Mouse (Mus musculus) common myeloid progenitor, adult 5-6 weeks (primary cell): Measurements from ENCODE around the gene Pcdh9. TPM values are rescaled to one million over a fixed set of nuclear protein-coding genes. Genes with fewer than 3 reads are reported as not detected.

Experiments
- ATAC-seq: replicated peaks from 2 replicates; pipeline ENCODE4 v1.8.0; 2016; ENCODE audit warnings: low read depth, mild to moderate bottlenecking, moderate TSS enrichment, inconsistent platforms; ENCODE audit not compliant: poor library complexity, severe bottlenecking
- total RNA-seq: library from RNA; stranded (forward); fragments of 200-1000, 187-1606 nt; gene quantifications from 2 replicates; pipeline ENCODE4 v1.2.3, GENCODE M21; 2017

Pcdh9 gene
- total RNA-seq, 1 experiment from 2014 or later = not detected

- no peak for ATAC-seq
Observed at GRCm38 (mm10) chr14:93818845-93819244, 71.6 kb downstream of the Pcdh9 start.

- ATAC-seq = no peak
Observed at GRCm38 (mm10) chr14:93817591-93817990, 72.9 kb downstream of the Pcdh9 start.

GRCm38 (mm10) chr14:93794530-93794929, 95.9 kb downstream of the Pcdh9 start:
- ATAC-seq = no peak

- no peak for ATAC-seq
Observed at GRCm38 (mm10) chr14:93786234-93786633, 104.2 kb downstream of the Pcdh9 start.

GRCm38 (mm10) chr14:93785031-93785430, 105.4 kb downstream of the Pcdh9 start:
- ATAC-seq = no peak

GRCm38 (mm10) chr14:93762855-93763254, 127.6 kb downstream of the Pcdh9 start:
- ATAC-seq = no peak

GRCm38 (mm10) chr14:93734077-93734673, 156.3 kb downstream of the Pcdh9 start:
- ATAC-seq = no peak

GRCm38 (mm10) chr14:93725798-93726197, 164.7 kb downstream of the Pcdh9 start:
- no peak for ATAC-seq

- no peak for ATAC-seq
Observed at GRCm38 (mm10) chr14:93719208-93719607, 171.3 kb downstream of the Pcdh9 start.

- ATAC-seq = no peak
Observed at GRCm38 (mm10) chr14:93713250-93713935, 177.1 kb downstream of the Pcdh9 start.

- no peak for ATAC-seq
Observed at GRCm38 (mm10) chr14:93708651-93709050, 181.8 kb downstream of the Pcdh9 start.

- ATAC-seq = no peak
Observed at GRCm38 (mm10) chr14:93701385-93702101, 188.9 kb downstream of the Pcdh9 start.

GRCm38 (mm10) chr14:93700916-93701315, 189.6 kb downstream of the Pcdh9 start:
- ATAC-seq = no peak

- no peak for ATAC-seq
Observed at GRCm38 (mm10) chr14:93684641-93685040, 205.8 kb downstream of the Pcdh9 start.

- ATAC-seq = no peak
Observed at GRCm38 (mm10) chr14:93675273-93676068, 215.0 kb downstream of the Pcdh9 start.

- no peak for ATAC-seq
Observed at GRCm38 (mm10) chr14:93653986-93654757, 236.3 kb downstream of the Pcdh9 start.

GRCm38 (mm10) chr14:93627241-93627640, 263.2 kb downstream of the Pcdh9 start:
- ATAC-seq = no peak

- no peak for ATAC-seq
Observed at GRCm38 (mm10) chr14:93624144-93624543, 266.3 kb downstream of the Pcdh9 start.

- ATAC-seq = no peak
Observed at GRCm38 (mm10) chr14:93621211-93621610, 269.3 kb downstream of the Pcdh9 start.

- ATAC-seq = no peak
Observed at GRCm38 (mm10) chr14:93607546-93607945, 282.9 kb downstream of the Pcdh9 start.
